Mouse (Mus musculus) forebrain, embryonic 14.5 days (tissue): ENCODE results near the gene Memo1. TPM values are rescaled to one million over a fixed set of nuclear protein-coding genes. Genes with fewer than 3 reads are reported as not detected.

Source experiments
- polyA plus RNA-seq: library from polyadenylated mRNA; unstranded; fragments of >200 nt; fragmentation: Nextera tagmentation; extraction: Ambion mirVana; gene quantifications from 2 replicates; pipeline ENCODE4 v1.2.1, GENCODE M21; 2014

Gene Memo1
- polyA plus RNA-seq, 1 experiment from 2014 or later = 85.3 TPM

Other genes starting within 250 kb of the Memo1 start
- gene Srd5a2, start 247.6 kb downstream of the Memo1 start, polyA plus RNA-seq = not detected in 2 replicates
- 223 and 225 TPM in 2 replicates for gene Dpy30, start 28.4 kb upstream of the Memo1 start, polyA plus RNA-seq
- gene Spast, start 43.5 kb upstream of the Memo1 start, polyA plus RNA-seq = 40.3 and 41.7 TPM in 2 replicates
- 31.6 and 33.6 TPM in 2 replicates for gene Slc30a6, start 100.1 kb upstream of the Memo1 start, polyA plus RNA-seq
- 0.18 and 0.32 TPM in 2 replicates for gene Nlrc4, start 163.6 kb upstream of the Memo1 start, polyA plus RNA-seq
- 65.7 and 67.4 TPM in 2 replicates for gene Yipf4, start 194.0 kb upstream of the Memo1 start, polyA plus RNA-seq
- gene Birc6, start 232.8 kb upstream of the Memo1 start, polyA plus RNA-seq = 63.7 and 83.4 TPM in 2 replicates